Mouse (Mus musculus): Measurements from ENCODE around the gene Alg14. TPM values are rescaled to one million over a fixed set of nuclear protein-coding genes. Genes with fewer than 3 reads are reported as not detected.

Gene Alg14
- polyA plus RNA-seq, 1 experiment = not detected

DNA sequence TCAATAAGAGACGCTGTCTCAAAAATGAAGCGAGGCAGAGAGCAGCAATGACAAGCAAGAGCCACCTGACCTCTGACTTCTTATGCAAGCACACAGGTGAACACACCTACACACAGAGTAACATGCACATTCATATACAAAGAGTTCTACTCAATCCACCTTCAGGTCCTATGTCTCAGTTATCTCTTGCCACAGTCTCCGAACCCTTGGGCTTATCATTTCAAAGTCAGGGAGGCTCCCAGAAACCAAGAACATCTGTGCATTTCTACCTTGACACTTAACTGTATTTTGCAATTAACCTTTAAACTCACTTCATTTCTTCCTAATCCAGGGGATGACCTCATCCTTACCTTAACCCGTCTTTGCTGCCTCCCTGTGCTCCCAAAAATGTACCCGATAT, 24.3 kb upstream of the Alg14 start:
- TF ChIP-seq POLR2A (IDR thresholded peaks at IDR 0.05; ENCODE audit: insufficient read depth, low read depth, low read length) = no peak
- no peak for TF ChIP-seq CTCF (IDR thresholded peaks at IDR 0.05; ENCODE audit: insufficient read depth, low read depth, low read length)
- H3K27ac ChIP-seq (ENCODE audit: insufficient read depth, low read depth, low read length) = no peak overlapping the region
- no peak overlapping the region for H3K4me3 ChIP-seq (ENCODE audit: insufficient read depth, low read depth, low read length)
- H3K4me1 ChIP-seq (ENCODE audit: control insufficient read depth, insufficient read depth, low read length) = 0 out of 2 replicates have a peak, but pooled peaks cover 5% of the 10 kb centered on the region
- WGBS = 93% methylated on average over 5 of the region's 5 CpGs

DNA sequence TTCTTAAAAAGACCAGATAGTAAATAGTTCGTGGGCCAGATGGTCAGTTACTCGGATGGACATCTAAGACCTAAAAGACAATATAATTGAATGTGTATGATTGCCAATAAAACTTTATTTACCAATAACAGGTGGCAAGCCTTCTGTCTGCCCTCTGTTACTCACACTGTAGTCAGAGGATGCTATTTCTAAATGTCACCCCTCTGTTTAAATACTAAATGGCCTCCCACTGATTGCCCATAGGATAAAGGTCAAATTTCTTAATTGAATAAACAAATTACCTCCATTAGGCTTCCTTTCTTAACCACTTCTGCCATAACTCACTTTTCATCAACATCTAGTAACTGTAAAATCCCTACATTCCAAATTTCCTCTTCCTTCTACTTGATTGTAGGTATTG, 19.0 kb upstream of the Alg14 start:
- no peaks in the 10 kb centered on the region for H3K4me1 ChIP-seq (ENCODE audit: control insufficient read depth, insufficient read depth, low read length)
- no peak overlapping the region for H3K27ac ChIP-seq (ENCODE audit: insufficient read depth, low read depth, low read length)
- TF ChIP-seq POLR2A (IDR thresholded peaks at IDR 0.05; ENCODE audit: insufficient read depth, low read depth, low read length) = no peak
- TF ChIP-seq CTCF (IDR thresholded peaks at IDR 0.05; ENCODE audit: insufficient read depth, low read depth, low read length) = no peak
- 78% methylated on average over 2 of the region's 2 CpGs for WGBS
- H3K4me3 ChIP-seq (ENCODE audit: insufficient read depth, low read depth, low read length) = no peak overlapping the region

DNA sequence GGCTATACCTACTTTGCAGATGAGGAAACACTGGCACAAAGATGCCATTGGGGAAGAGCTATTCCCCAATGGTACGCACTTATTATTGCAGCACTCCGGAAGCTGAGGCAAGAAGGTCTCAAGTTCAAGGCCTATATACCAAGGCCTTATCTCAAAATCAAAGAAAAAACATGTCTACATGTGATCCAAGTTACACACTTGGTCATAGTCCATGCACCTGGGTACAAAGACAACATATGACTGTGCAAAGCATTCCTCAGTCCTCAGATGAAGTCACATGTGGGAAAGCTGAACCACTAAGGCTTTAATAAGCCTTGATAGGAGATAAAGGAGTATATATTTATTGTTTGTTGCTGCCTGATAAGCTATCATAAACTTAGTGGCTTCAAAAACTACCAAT, 17.6 kb upstream of the Alg14 start:
- Histone ChIP-seq H3K4me3 (ENCODE audit: insufficient read depth, low read depth, low read length) (no peak overlapping the region), H3K27ac (ENCODE audit: insufficient read depth, low read depth, low read length) (no peak overlapping the region), H3K4me1 (ENCODE audit: control insufficient read depth, insufficient read depth, low read length) (no peaks in the 10 kb centered on the region)
- WGBS = 95% methylated on average over 2 of the region's 2 CpGs
- no peak for TF ChIP-seq POLR2A (IDR thresholded peaks at IDR 0.05; ENCODE audit: insufficient read depth, low read depth, low read length)
- TF ChIP-seq CTCF (IDR thresholded peaks at IDR 0.05; ENCODE audit: insufficient read depth, low read depth, low read length) = no peak

DNA sequence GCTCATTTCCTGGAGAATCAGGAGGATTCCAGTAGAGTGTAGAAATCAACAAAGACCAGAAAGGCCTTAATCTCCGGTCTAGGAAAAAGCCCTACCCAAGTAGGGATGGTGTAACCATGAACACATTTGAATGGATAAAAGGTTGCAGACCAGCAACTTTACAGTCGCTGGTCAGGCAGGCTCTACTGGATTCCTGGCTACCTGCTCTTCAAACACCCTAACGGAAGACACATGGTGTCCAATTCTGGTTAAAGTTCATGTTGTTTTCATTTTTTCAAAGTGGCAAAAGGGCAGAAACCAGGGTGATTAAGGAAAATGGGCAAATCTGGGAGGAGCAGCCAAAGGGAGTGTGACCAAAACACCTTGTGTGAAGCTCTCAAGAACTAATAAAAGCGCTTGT, 14.6 kb upstream of the Alg14 start:
- no peak for TF ChIP-seq POLR2A (IDR thresholded peaks at IDR 0.05; ENCODE audit: insufficient read depth, low read depth, low read length)
- TF ChIP-seq CTCF (IDR thresholded peaks at IDR 0.05; ENCODE audit: insufficient read depth, low read depth, low read length) = no peak
- 91% methylated on average over 4 of the region's 4 CpGs for WGBS
- no peak overlapping the region for H3K27ac ChIP-seq (ENCODE audit: insufficient read depth, low read depth, low read length)
- H3K4me1 ChIP-seq (ENCODE audit: control insufficient read depth, insufficient read depth, low read length) = no peaks in the 10 kb centered on the region
- no peak overlapping the region for H3K4me3 ChIP-seq (ENCODE audit: insufficient read depth, low read depth, low read length)

DNA sequence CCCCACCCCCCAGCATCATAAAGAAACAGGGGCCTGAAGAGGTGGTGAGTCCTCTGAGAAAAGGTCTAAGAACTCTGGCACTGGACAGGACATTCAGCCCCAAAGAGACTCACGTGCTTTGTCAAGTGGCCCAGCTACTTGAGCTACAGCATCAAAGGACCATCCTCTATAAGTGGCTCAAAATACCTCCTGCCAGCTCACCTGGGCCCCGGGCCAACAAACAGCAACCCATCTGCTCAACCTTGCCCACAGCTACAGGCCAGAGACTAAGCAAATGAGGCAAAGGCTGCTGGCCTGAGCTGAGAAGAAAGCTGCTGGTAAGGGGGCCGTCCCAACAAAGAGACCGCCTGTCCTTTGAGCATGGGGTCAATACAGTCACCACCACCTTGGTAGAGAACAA, 14.0 kb upstream of the Alg14 start:
- WGBS = 90% methylated on average over 4 of the region's 4 CpGs
- no peaks in the 10 kb centered on the region for H3K4me1 ChIP-seq (ENCODE audit: control insufficient read depth, insufficient read depth, low read length)
- TF ChIP-seq CTCF (IDR thresholded peaks at IDR 0.05; ENCODE audit: insufficient read depth, low read depth, low read length) (no peak), POLR2A (IDR thresholded peaks at IDR 0.05; ENCODE audit: insufficient read depth, low read depth, low read length) (no peak)
- H3K27ac ChIP-seq (ENCODE audit: insufficient read depth, low read depth, low read length) = no peak overlapping the region
- H3K4me3 ChIP-seq (ENCODE audit: insufficient read depth, low read depth, low read length) = no peak overlapping the region

DNA sequence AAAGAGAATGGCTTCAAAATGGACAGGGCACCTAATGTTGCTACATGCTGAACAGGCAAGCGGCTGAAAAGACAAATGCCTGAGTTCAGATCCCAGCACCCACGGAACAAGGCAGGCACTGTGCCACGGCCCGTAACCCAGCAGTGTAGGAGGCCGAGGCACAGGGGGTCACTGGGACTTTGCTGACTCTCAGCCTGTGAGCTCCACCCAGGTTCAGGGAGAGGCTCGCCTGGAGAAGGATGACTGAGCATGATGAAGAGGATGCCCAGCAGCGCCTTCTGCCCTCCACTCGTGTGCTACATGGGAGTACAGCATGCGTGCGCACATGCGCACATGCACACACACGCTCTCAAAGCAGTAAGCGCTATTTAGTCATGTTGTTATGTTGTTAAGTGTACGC, 11.9 kb upstream of the Alg14 start:
- no peak overlapping the region for H3K27ac ChIP-seq (ENCODE audit: insufficient read depth, low read depth, low read length)
- 91% methylated on average over 14 of the region's 14 CpGs for WGBS
- no peaks in the 10 kb centered on the region for H3K4me1 ChIP-seq (ENCODE audit: control insufficient read depth, insufficient read depth, low read length)
- TF ChIP-seq POLR2A (IDR thresholded peaks at IDR 0.05; ENCODE audit: insufficient read depth, low read depth, low read length) (no peak), CTCF (IDR thresholded peaks at IDR 0.05; ENCODE audit: insufficient read depth, low read depth, low read length) (no peak)
- H3K4me3 ChIP-seq (ENCODE audit: insufficient read depth, low read depth, low read length) = no peak overlapping the region

DNA sequence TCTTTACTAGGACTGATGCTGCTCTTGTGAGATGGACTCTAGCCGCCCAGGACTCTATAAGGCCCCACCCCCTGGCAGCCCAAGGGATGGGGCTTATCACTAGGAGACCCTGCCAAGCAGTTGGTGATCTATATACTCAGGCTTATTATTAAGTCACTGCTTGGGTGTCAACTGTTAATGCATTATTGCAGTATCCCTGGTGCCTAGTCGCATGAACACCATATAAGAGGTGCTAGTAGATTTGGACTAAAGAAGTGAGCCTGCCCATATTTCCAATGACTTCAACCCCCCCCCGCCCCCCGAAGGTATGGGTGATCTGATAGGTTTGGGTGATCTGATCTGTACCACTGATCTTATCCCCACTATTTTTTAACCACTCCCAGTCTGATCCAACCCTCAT, 8.6 kb upstream of the Alg14 start, which contains the start of gene Tmem56:
Gene Tmem56, minus strand, starts transcription at position 101 of the 400 bp plus-strand sequence.
- H3K4me3 ChIP-seq (ENCODE audit: insufficient read depth, low read depth, low read length) = no peak within 1 kb of the TSS
- H3K4me1 ChIP-seq (ENCODE audit: control insufficient read depth, insufficient read depth, low read length) = no peaks in the 10 kb centered on the region
- TF ChIP-seq POLR2A (IDR thresholded peaks at IDR 0.05; ENCODE audit: insufficient read depth, low read depth, low read length) (no peak), CTCF (IDR thresholded peaks at IDR 0.05; ENCODE audit: insufficient read depth, low read depth, low read length) (no peak)
- WGBS = 86% methylated on average over 4 of the region's 4 CpGs
- no peak within 1 kb of the TSS for H3K27ac ChIP-seq (ENCODE audit: insufficient read depth, low read depth, low read length)

DNA sequence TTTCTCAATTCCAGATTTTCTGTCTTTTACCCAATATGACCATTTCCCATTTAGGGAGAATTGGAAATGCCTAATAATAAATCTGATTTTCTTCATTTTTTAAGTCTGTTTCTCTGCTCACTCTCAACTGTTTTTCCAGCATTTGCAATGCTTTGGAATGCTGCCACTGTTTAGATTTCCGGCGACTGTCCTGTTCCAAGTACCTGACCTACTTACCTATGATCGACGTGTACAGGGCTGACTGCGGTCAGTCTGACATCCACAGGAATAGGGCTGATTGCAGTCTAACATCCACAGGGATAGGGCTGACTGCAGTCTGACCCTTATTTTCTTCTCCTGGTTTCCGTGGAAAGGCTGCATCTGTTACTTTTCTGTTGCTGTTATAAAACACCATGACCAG, 6.4 kb upstream of the Alg14 start:
- no peak overlapping the region for H3K4me3 ChIP-seq (ENCODE audit: insufficient read depth, low read depth, low read length)
- TF ChIP-seq CTCF (IDR thresholded peaks at IDR 0.05; ENCODE audit: insufficient read depth, low read depth, low read length) (no peak), POLR2A (IDR thresholded peaks at IDR 0.05; ENCODE audit: insufficient read depth, low read depth, low read length) (no peak)
- WGBS = 92% methylated on average over 6 of the region's 6 CpGs
- no peaks in the 10 kb centered on the region for H3K4me1 ChIP-seq (ENCODE audit: control insufficient read depth, insufficient read depth, low read length)
- no peak overlapping the region for H3K27ac ChIP-seq (ENCODE audit: insufficient read depth, low read depth, low read length)

DNA sequence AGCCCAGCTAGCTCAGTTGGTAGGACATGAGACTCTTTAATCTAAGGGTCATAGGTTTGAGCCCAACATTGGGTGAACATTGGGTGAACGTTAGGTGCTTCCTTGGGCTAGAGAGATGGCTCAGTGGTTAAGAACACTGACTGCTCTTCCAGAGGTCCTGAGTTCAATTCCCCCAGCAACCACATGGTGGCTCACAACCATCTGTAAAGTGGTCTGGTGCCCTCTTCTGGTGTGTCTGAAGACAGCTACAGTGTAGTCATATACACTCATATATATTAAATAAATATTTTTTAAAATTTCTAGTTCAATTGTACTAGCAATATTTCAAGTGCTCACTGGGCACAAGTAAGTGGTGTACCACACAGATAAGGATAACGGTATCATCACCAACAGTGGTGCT, 4.4 kb upstream of the Alg14 start:
- Histone ChIP-seq H3K4me3 (ENCODE audit: insufficient read depth, low read depth, low read length) (no peak overlapping the region), H3K27ac (ENCODE audit: insufficient read depth, low read depth, low read length) (no peak overlapping the region), H3K4me1 (ENCODE audit: control insufficient read depth, insufficient read depth, low read length) (no peaks in the 10 kb centered on the region)
- WGBS = 100% methylated on average over 2 of the region's 2 CpGs
- TF ChIP-seq POLR2A (IDR thresholded peaks at IDR 0.05; ENCODE audit: insufficient read depth, low read depth, low read length) = no peak
- TF ChIP-seq CTCF (IDR thresholded peaks at IDR 0.05; ENCODE audit: insufficient read depth, low read depth, low read length) = no peak

DNA sequence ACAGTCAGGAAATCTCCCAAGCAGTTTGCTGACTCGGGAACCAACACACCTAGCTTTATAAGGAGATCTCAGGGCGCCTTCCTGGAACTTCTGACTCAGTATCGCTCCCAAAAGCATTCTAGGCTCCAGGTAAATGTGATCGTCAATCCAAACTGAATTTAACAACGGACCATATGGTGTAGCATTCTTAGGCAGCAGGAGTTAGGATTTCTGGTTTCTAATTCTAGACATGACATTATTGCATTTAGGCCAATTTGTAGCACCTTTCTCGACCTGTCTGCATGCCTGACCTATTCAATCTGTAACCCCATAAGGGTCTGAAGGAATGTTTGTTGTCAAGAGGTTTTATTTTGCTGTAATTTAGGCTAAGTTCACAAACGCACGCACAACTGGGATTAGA, 892 bp upstream of the Alg14 start:
- TF ChIP-seq POLR2A (IDR thresholded peaks at IDR 0.05; ENCODE audit: insufficient read depth, low read depth, low read length) (no peak), CTCF (IDR thresholded peaks at IDR 0.05; ENCODE audit: insufficient read depth, low read depth, low read length) (no peak)
- WGBS = 70% methylated on average over 8 of the region's 8 CpGs
- Histone ChIP-seq H3K4me3 (ENCODE audit: insufficient read depth, low read depth, low read length) (no peak overlapping the region), H3K27ac (ENCODE audit: insufficient read depth, low read depth, low read length) (no peak overlapping the region), H3K4me1 (ENCODE audit: control insufficient read depth, insufficient read depth, low read length) (no peaks in the 10 kb centered on the region)

Data from olfactory bulb, adult 2 months (tissue).